Mouse (Mus musculus): ENCODE data around the gene Znrf2. TPM values are rescaled to one million over a fixed set of nuclear protein-coding genes. Genes with fewer than 3 reads are reported as not detected.
"Not testable (repeated sequence)": the region's sequence is repeated elsewhere in the genome, so short reads cannot be mapped to it uniquely, and the experiment has no call there.

Znrf2 gene
- total RNA-seq, 2 experiments from 2014 or later = 34.0 to 34.4 TPM

GRCm38 (mm10) chr6:54849179-54850156 lies 32.8 kb downstream of the Znrf2 start:
- no peak for DNase-seq (ENCODE audit: low spot score in 2 of 2)

- DNase-seq (ENCODE audit: low spot score in 2 of 2) = no peak
Measured at GRCm38 (mm10) chr6:54851778-54852177, 35.1 kb downstream of the Znrf2 start.

- no peak for DNase-seq (ENCODE audit: low spot score in 2 of 2)
Measured at GRCm38 (mm10) chr6:54852669-54853068, 36.0 kb downstream of the Znrf2 start.

GRCm38 (mm10) chr6:54854859-54855258 lies 38.1 kb downstream of the Znrf2 start:
- no peak for DNase-seq (ENCODE audit: low spot score in 2 of 2)

- no peak for DNase-seq (ENCODE audit: low spot score in 2 of 2)
Measured at GRCm38 (mm10) chr6:54855801-54856583, 39.3 kb downstream of the Znrf2 start.

GRCm38 (mm10) chr6:54859159-54859558 lies 42.4 kb downstream of the Znrf2 start:
- not testable (repeated sequence) for DNase-seq (ENCODE audit: low spot score in 2 of 2)

GRCm38 (mm10) chr6:54860180-54860579 lies 43.5 kb downstream of the Znrf2 start:
- DNase-seq (ENCODE audit: low spot score in 2 of 2) = no peak

GRCm38 (mm10) chr6:54866731-54867410 lies 50.2 kb downstream of the Znrf2 start:
- DNase-seq (ENCODE audit: low spot score in 2 of 2) = no peak

GRCm38 (mm10) chr6:54867411-54867745 lies 50.7 kb downstream of the Znrf2 start:
- DNase-seq (ENCODE audit: low spot score in 2 of 2) = no peak

GRCm38 (mm10) chr6:54873029-54873428 lies 56.3 kb downstream of the Znrf2 start:
- DNase-seq (ENCODE audit: low spot score in 2 of 2) = no peak

GRCm38 (mm10) chr6:54876782-54877181 lies 60.1 kb downstream of the Znrf2 start:
- DNase-seq (ENCODE audit: low spot score in 2 of 2) = no peak

- no peak for DNase-seq (ENCODE audit: low spot score in 2 of 2)
Measured at GRCm38 (mm10) chr6:54877651-54878050, 60.9 kb downstream of the Znrf2 start.

- no peak for DNase-seq (ENCODE audit: low spot score in 2 of 2)
Measured at GRCm38 (mm10) chr6:54878546-54878945, 61.8 kb downstream of the Znrf2 start.

GRCm38 (mm10) chr6:54880086-54880485 lies 63.4 kb downstream of the Znrf2 start:
- no peak for DNase-seq (ENCODE audit: low spot score in 2 of 2)

GRCm38 (mm10) chr6:54883424-54883823 lies 66.7 kb downstream of the Znrf2 start:
- DNase-seq (ENCODE audit: low spot score in 2 of 2) = no peak

- DNase-seq (ENCODE audit: low spot score in 2 of 2) = no peak
Measured at GRCm38 (mm10) chr6:54886195-54886594, 69.5 kb downstream of the Znrf2 start.

GRCm38 (mm10) chr6:54890221-54890620 lies 73.5 kb downstream of the Znrf2 start:
- DNase-seq (ENCODE audit: low spot score in 2 of 2) = no peak

GRCm38 (mm10) chr6:54891384-54891783 lies 74.7 kb downstream of the Znrf2 start:
- DNase-seq (ENCODE audit: low spot score in 2 of 2) = no peak

GRCm38 (mm10) chr6:54900256-54900655 lies 83.5 kb downstream of the Znrf2 start:
- no peak for DNase-seq (ENCODE audit: low spot score in 2 of 2)

- no peak for DNase-seq (ENCODE audit: low spot score in 2 of 2)
Measured at GRCm38 (mm10) chr6:54902547-54902946, 85.8 kb downstream of the Znrf2 start.

All from adrenal gland, postnatal 4 days (tissue).